Comparison of ENCODE assay signal across 8 mouse cellular contexts in genomic region chr16:75446901-75447514, GRCm38 (mm10).
DNase-seq lines count a peak whose midpoint lies in the region; ATAC-seq lines count a peak whose summit lies in the region.
"Had no signal": no experiment of that assay in that cellular context is flagged by ENCODE, and none has a peak within 500 bp of the region (broad histone marks: within the 10 kb centered on the region; RNA-seq: fewer than 3 reads in every experiment).

No protein-coding gene starts in this region.

- H3K27ac ChIP-seq in forebrain, embryonic 11.5 days (ENCODE audit: low read depth, low read length): no peak overlapping the region
- H3K27ac ChIP-seq in midbrain, embryonic 10.5 days (replicated peaks): no peak overlapping the region
- no peak overlapping the region for H3K27ac ChIP-seq in stomach, embryonic 15.5 days
- H3K27ac ChIP-seq: liver, embryonic 13.5 days had no signal

- H3K4me1 ChIP-seq in forebrain, embryonic 11.5 days (replicated peaks; ENCODE audit: control insufficient read depth, insufficient read depth, low read length): 0 out of 2 replicates have a peak, but pooled peaks cover 2% of the 10 kb centered on the region
- peaks cover 14% of the 10 kb centered on the region for H3K4me1 ChIP-seq in midbrain, embryonic 10.5 days
- 0 out of 2 replicates have a peak, but pooled peaks cover 2% of the 10 kb centered on the region for H3K4me1 ChIP-seq in stomach, embryonic 15.5 days
- H3K4me1 ChIP-seq: liver, embryonic 13.5 days had no signal

- DNase-seq in ovary, postnatal 10 days (ENCODE audit: low spot score): peak; percentile 1
- no peak for DNase-seq in ovary, adult 18-20 months (ENCODE audit: low spot score)
- peak; percentile 58 for DNase-seq in forebrain, embryonic 11.5 days (ENCODE audit: low spot score)
- DNase-seq in kidney, postnatal 4 days: peak; percentile 22 to 42
- DNase-seq in midbrain, embryonic 10.5 days (ENCODE audit: low spot score): peak; percentile 46
- DNase-seq: liver, embryonic 13.5 days had no signal

- H3K9ac ChIP-seq in forebrain, embryonic 11.5 days (ENCODE audit: low read length): no peak overlapping the region
- H3K9ac ChIP-seq in stomach, embryonic 15.5 days: no peak overlapping the region
- H3K9ac ChIP-seq: liver, embryonic 13.5 days had no signal

- peak overlapping the region; percentile 5; the same call in 1 of the 2 replicates for H3K4me3 ChIP-seq in forebrain, embryonic 11.5 days (ENCODE audit: low read depth, low read length)
- H3K4me3 ChIP-seq in midbrain, embryonic 10.5 days: peak overlapping the region; percentile 46
- no peak overlapping the region for H3K4me3 ChIP-seq in stomach, embryonic 15.5 days (replicated peaks)
- H3K4me3 ChIP-seq: liver, embryonic 13.5 days had no signal

- H3K27me3 ChIP-seq in forebrain, embryonic 11.5 days (ENCODE audit: control insufficient read depth, insufficient read depth, low read length): no peaks in the 10 kb centered on the region
- H3K27me3 ChIP-seq in midbrain, embryonic 10.5 days (ENCODE audit: low read depth, poor library complexity, severe bottlenecking): no peaks in the 10 kb centered on the region
- H3K27me3 ChIP-seq in stomach, embryonic 15.5 days (replicated peaks): no peaks in the 10 kb centered on the region
- H3K27me3 ChIP-seq: liver, embryonic 13.5 days had no signal

- 4% methylated on average over 14 of the region's 14 CpGs for WGBS in forebrain, embryonic 11.5 days
- WGBS in midbrain, embryonic 10.5 days: 3% methylated on average over 14 of the region's 14 CpGs
- 2% methylated on average over 14 of the region's 14 CpGs for WGBS in stomach, embryonic 15.5 days

- H3K36me3 ChIP-seq in forebrain, embryonic 11.5 days (ENCODE audit: control insufficient read depth, insufficient read depth, low read length): no peaks in the 10 kb centered on the region
- no peaks in the 10 kb centered on the region for H3K36me3 ChIP-seq in midbrain, embryonic 10.5 days
- H3K36me3 ChIP-seq in stomach, embryonic 15.5 days: no peaks in the 10 kb centered on the region
- H3K36me3 ChIP-seq: liver, embryonic 13.5 days had no signal

- ATAC-seq in forebrain, embryonic 11.5 days (replicated peaks; ENCODE audit: low FRiP score): peak; percentile 79
- ATAC-seq in stomach, embryonic 15.5 days (ENCODE audit: insufficient read depth, low FRiP score, low read depth): no peak
- no peak for ATAC-seq in inflammation-experienced regulatory T-cells, adult 6 months

- H3K4me2 ChIP-seq in forebrain, embryonic 11.5 days (ENCODE audit: low read depth, low read length, severe bottlenecking): peak overlapping the region; percentile 45
- 0 out of 2 replicates have a peak overlapping the region, but pooled peaks have one; percentile 5 for H3K4me2 ChIP-seq in stomach, embryonic 15.5 days
- H3K4me2 ChIP-seq: liver, embryonic 13.5 days had no signal

- no peaks in the 10 kb centered on the region for H3K9me3 ChIP-seq in forebrain, embryonic 11.5 days (ENCODE audit: control insufficient read depth, low read length)
- no peaks in the 10 kb centered on the region for H3K9me3 ChIP-seq in midbrain, embryonic 10.5 days (replicated peaks)
- H3K9me3 ChIP-seq in stomach, embryonic 15.5 days: no peaks in the 10 kb centered on the region
- H3K9me3 ChIP-seq: liver, embryonic 13.5 days had no signal
